Mouse (Mus musculus): ENCODE results near the gene Aldh3b1.

DNA sequence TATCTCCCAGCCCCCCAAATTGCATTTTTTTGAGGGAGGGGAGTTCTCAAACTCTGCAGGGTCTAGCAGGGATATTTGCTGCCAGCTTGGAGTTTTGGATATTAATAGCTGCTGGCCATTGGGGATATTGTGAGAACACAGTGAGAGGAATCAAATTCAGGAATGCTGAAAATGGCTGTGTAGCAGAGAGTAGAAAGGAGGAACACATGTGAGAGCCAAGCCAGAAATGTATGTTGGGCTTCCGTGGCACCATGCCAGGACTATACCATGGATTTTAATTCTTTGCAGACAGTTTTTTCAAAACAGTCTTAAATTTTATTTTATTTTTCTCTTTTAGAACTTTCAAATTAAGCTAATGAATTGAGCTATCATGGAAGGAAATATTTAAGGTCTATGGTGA, 61.3 kb downstream of the Aldh3b1 start:
- TF ChIP-seq GATA1 (IDR thresholded peaks at IDR 0.05; ENCODE audit: borderline replicate concordance, low read length) = no peak
- TF ChIP-seq FLI1 (IDR thresholded peaks at IDR 0.05; ENCODE audit: low read length) = no peak

Data from megakaryocyte, embryonic 14.5 days (primary cell).